Mouse (Mus musculus): ENCODE results near the gene Scaf1. TPM values are rescaled to one million over a fixed set of nuclear protein-coding genes. Genes with fewer than 3 reads are reported as not detected.

Gene Scaf1
- polyA plus RNA-seq, 1 experiment, result 73.0 TPM

DNA sequence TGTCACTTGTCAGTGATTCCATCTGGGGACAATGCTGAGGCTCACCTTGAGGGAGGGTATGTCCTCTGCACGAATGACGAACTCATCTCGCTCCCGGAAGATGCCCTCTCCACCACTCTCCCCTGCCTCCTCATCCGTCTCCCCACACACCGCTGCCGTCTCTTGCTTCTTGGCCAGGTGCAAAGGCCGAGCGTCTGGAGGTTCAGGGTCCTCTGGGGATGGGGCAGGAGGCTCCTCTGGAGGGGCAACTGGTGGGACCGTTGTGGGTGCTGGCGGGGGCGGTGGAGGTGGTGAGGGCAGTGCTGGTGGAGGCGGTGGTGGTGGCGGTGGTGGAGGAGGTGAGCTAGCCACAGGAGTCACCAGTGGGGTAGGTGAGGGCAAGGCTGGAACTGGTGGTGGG is 27.1 kb upstream of the Scaf1 start:
- Histone ChIP-seq H3K4me3 (ENCODE audit: low read depth, low read length) (no peak overlapping the region), H3K4me1 (ENCODE audit: control insufficient read depth, insufficient read depth, insufficient read length, low read length) (no peaks in the 10 kb centered on the region), H3K27me3 (ENCODE audit: control insufficient read depth, insufficient read depth, low read length) (no peaks in the 10 kb centered on the region), H3K36me3 (ENCODE audit: control insufficient read depth, insufficient read depth, low read length) (peaks cover 69% of the 10 kb centered on the region), H3K27ac (ENCODE audit: insufficient read depth, low read depth, low read length) (no peak overlapping the region)
- TF ChIP-seq POLR2A (IDR thresholded peaks at IDR 0.05; ENCODE audit: low read depth, low read length) (no peak), CTCF (IDR thresholded peaks at IDR 0.05; ENCODE audit: extremely low read depth, insufficient read length, insufficient replicate concordance, low read depth, low read length) (no peak)
- WGBS, result 94% methylated on average over 14 of the region's 14 CpGs

DNA sequence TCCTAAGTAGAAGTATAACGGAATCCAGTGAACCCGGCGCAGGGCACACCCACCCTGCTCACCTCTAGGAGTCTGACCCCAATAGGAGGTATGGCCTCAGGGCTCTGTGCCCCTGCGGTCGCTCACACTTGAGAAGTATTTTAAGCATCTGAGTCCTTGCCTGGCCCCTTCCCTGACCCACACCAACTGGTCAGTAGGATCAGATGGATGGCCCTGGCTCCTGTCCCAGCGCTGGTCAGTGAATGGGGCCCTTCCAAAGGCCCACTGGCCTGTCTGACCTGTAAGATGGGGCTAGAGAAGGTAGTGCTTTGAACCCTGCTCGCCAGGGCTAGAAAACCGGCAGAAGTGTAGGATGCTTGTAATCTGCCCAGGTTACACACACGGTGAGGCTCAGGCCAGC is 24.7 kb upstream of the Scaf1 start:
- TF ChIP-seq POLR2A (IDR thresholded peaks at IDR 0.05; ENCODE audit: low read depth, low read length) (no peak), CTCF (IDR thresholded peaks at IDR 0.05; ENCODE audit: extremely low read depth, insufficient read length, insufficient replicate concordance, low read depth, low read length) (no peak)
- 92% methylated on average over 9 of the region's 9 CpGs for WGBS
- peaks cover 49% of the 10 kb centered on the region for H3K36me3 ChIP-seq (ENCODE audit: control insufficient read depth, insufficient read depth, low read length)

DNA sequence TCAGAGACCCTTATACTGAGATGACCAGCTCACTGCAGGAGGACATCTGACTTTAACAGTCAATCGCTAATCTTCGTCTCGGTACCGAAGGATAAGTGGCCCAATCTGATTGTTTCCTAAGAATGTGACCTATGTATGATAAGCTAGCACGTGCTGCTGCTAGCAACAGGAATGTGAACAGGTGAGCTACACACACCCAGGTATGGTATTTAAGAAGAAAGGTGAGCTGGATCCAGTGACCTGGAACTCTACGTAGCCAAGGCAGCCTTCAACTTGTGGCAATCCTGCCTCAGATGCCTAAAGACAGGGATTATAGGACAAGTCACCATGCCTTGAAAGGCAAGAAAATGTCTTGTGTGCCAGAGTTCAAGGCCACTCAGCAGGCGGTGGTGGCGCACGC is 22.2 kb upstream of the Scaf1 start:
- Histone ChIP-seq H3K27ac (ENCODE audit: insufficient read depth, low read depth, low read length) (no peak overlapping the region), H3K27me3 (ENCODE audit: control insufficient read depth, insufficient read depth, low read length) (no peaks in the 10 kb centered on the region), H3K4me1 (ENCODE audit: control insufficient read depth, insufficient read depth, insufficient read length, low read length) (no peaks in the 10 kb centered on the region), H3K4me3 (ENCODE audit: low read depth, low read length) (no peak overlapping the region), H3K36me3 (ENCODE audit: control insufficient read depth, insufficient read depth, low read length) (peaks cover 47% of the 10 kb centered on the region)
- WGBS, result 91% methylated on average over 9 of the region's 9 CpGs
- TF ChIP-seq CTCF (IDR thresholded peaks at IDR 0.05; ENCODE audit: extremely low read depth, insufficient read length, insufficient replicate concordance, low read depth, low read length), result no peak
- no peak for TF ChIP-seq POLR2A (IDR thresholded peaks at IDR 0.05; ENCODE audit: low read depth, low read length)

More for the DNA sequence above, 24.7 kb upstream of the Scaf1 start:
- Histone ChIP-seq H3K4me1 (ENCODE audit: control insufficient read depth, insufficient read depth, insufficient read length, low read length) (no peaks in the 10 kb centered on the region), H3K27me3 (ENCODE audit: control insufficient read depth, insufficient read depth, low read length) (no peaks in the 10 kb centered on the region), H3K4me3 (ENCODE audit: low read depth, low read length) (no peak overlapping the region), H3K27ac (ENCODE audit: insufficient read depth, low read depth, low read length) (no peak overlapping the region)

DNA sequence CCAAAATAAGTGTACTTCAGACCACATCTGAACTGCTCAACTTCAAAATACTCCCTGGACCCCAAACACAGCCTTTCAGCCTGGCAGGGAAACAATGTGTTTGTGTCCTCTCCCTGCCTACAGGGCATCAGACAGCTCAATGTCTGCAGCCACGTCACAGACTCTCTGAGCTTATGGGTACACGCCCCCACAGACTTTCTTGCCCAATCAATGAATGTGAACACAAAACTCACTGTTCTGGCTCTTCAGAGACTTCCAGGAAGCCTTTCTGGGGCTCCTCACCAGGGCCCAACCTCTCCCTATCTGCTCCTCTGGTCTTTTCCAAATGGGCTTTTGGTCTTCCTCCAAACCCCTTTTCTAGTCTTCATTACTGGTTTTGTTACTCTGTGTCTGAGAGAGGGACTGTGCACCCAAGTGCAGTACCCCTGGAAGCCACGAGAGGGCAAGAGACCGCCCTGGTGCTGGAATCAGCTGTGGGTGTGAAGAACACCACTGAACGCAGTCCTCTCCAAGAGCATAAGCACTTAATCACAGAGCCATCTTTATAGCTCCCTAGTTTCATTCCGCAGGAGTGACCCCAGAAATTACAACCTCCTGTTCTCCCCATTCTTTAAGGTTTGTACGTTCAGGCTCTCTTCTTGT is 21.7 kb upstream of the Scaf1 start:
- peaks cover 45% of the 10 kb centered on the region for H3K36me3 ChIP-seq (ENCODE audit: control insufficient read depth, insufficient read depth, low read length)
- WGBS, result 51% methylated on average over 7 of the region's 7 CpGs
- peak; percentile 86 for TF ChIP-seq CTCF (IDR thresholded peaks at IDR 0.05; ENCODE audit: extremely low read depth, insufficient read length, insufficient replicate concordance, low read depth, low read length)
- TF ChIP-seq POLR2A (IDR thresholded peaks at IDR 0.05; ENCODE audit: low read depth, low read length), result no peak
- no peak overlapping the region for H3K27ac ChIP-seq (ENCODE audit: insufficient read depth, low read depth, low read length)
- H3K27me3 ChIP-seq (ENCODE audit: control insufficient read depth, insufficient read depth, low read length), result no peaks in the 10 kb centered on the region
- H3K4me1 ChIP-seq (ENCODE audit: control insufficient read depth, insufficient read depth, insufficient read length, low read length), result no peaks in the 10 kb centered on the region
- H3K4me3 ChIP-seq (ENCODE audit: low read depth, low read length), result no peak overlapping the region

DNA sequence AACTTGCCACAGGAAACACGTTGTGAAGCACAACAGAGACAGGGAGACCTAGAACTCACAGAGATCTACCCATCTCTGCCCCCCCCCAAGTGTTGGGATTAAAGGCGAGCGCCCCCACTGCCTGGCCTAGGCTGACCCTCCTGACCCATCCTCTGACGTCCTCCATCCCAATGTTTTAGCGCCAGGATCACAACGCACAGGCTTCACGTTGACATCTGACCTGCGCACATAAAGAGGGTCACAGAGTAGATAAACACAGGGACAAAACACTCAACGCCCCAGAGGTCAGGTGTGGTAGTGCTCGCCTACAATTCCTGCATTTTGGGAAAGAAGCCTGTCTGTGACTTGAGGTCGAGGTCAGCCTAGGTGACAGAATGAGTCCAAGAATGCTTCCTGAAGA is 20.5 kb upstream of the Scaf1 start:
- H3K4me1 ChIP-seq (ENCODE audit: control insufficient read depth, insufficient read depth, insufficient read length, low read length), result no peaks in the 10 kb centered on the region
- peaks cover 40% of the 10 kb centered on the region for H3K36me3 ChIP-seq (ENCODE audit: control insufficient read depth, insufficient read depth, low read length)
- WGBS, result 84% methylated on average over 11 of the region's 11 CpGs
- TF ChIP-seq CTCF (IDR thresholded peaks at IDR 0.05; ENCODE audit: extremely low read depth, insufficient read length, insufficient replicate concordance, low read depth, low read length) (no peak), POLR2A (IDR thresholded peaks at IDR 0.05; ENCODE audit: low read depth, low read length) (no peak)
- no peaks in the 10 kb centered on the region for H3K27me3 ChIP-seq (ENCODE audit: control insufficient read depth, insufficient read depth, low read length)
- no peak overlapping the region for H3K27ac ChIP-seq (ENCODE audit: insufficient read depth, low read depth, low read length)
- H3K4me3 ChIP-seq (ENCODE audit: low read depth, low read length), result no peak overlapping the region

DNA sequence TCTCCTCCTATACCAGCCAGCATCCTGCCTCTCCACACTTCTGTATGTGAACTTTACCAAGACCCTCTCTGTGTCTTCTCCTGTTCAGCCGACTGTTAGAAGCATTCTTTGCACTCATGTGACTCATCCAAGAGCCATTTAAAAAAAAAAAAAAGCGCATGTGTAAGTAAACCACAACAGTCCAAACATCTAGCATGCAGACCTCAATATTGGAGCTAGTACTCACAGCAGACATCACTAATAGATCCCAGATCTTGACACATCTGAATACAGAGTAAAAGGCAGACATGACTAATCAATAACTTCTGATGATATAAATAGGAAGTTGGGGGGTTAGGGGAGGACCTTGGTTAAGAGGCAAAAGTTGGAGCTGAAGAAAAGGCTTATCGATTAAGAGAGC is 19.5 kb upstream of the Scaf1 start:
- Histone ChIP-seq H3K27me3 (ENCODE audit: control insufficient read depth, insufficient read depth, low read length) (no peaks in the 10 kb centered on the region), H3K27ac (ENCODE audit: insufficient read depth, low read depth, low read length) (no peak overlapping the region), H3K36me3 (ENCODE audit: control insufficient read depth, insufficient read depth, low read length) (peaks cover 34% of the 10 kb centered on the region), H3K4me1 (ENCODE audit: control insufficient read depth, insufficient read depth, insufficient read length, low read length) (no peaks in the 10 kb centered on the region), H3K4me3 (ENCODE audit: low read depth, low read length) (no peak overlapping the region)
- 80% methylated on average over 3 of the region's 3 CpGs for WGBS
- no peak for TF ChIP-seq POLR2A (IDR thresholded peaks at IDR 0.05; ENCODE audit: low read depth, low read length)

DNA sequence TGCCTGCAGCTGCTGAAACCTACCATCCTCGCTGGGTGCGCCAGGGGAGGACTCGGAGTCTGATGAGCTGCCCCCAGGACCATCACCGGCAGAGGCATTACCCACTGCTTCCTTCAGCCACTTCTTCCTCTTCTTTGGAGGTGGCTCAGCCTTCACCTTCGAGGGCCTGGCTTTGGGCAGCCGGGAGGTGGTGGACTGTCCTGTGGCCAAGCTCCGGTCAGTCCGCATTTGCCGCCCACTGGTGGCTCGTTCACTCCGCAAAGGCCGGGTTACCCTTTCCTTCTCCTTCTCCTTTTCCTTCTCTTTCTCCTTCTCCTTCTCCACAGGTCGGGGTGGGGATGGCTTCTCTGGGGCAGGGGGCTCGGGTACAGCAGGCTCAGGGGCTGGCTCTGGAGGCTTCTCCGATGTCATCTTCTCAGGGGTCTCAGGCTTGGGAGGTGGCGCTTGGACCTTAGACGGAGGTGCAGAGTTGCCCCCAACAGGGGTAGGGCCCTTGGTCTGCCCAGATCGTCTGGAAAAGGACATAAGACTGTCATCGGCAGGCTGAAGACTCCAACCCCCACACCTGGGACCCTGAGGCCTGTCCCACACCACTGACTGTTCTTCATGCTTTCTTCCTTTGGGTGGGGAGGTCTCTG is 17.7 kb upstream of the Scaf1 start:
- WGBS, result 94% methylated on average over 19 of the region's 19 CpGs

More for the DNA sequence above, 17.7 kb upstream of the Scaf1 start:
- no peaks in the 10 kb centered on the region for H3K4me1 ChIP-seq (ENCODE audit: control insufficient read depth, insufficient read depth, insufficient read length, low read length)
- H3K36me3 ChIP-seq (ENCODE audit: control insufficient read depth, insufficient read depth, low read length), result peaks cover 42% of the 10 kb centered on the region
- no peaks in the 10 kb centered on the region for H3K27me3 ChIP-seq (ENCODE audit: control insufficient read depth, insufficient read depth, low read length)
- H3K4me3 ChIP-seq (ENCODE audit: low read depth, low read length), result no peak overlapping the region
- H3K27ac ChIP-seq (ENCODE audit: insufficient read depth, low read depth, low read length), result no peak overlapping the region
- no peak for TF ChIP-seq POLR2A (IDR thresholded peaks at IDR 0.05; ENCODE audit: low read depth, low read length)
